In genomic region chr9:40245974-40246665, GRCm38 (mm10) we compare ENCODE assay signal across 14 mouse cellular contexts. TPM values are rescaled to one million over a fixed set of nuclear protein-coding genes. Genes with fewer than 3 reads are reported as not detected.
DNase-seq lines count a peak whose midpoint lies in the region; ATAC-seq and TF ChIP-seq lines count a peak whose summit lies in the region.
"Had no signal": no experiment of that assay in that cellular context is flagged by ENCODE, and none has a peak within 500 bp of the region (broad histone marks: within the 10 kb centered on the region; RNA-seq: fewer than 3 reads in every experiment).

No protein-coding gene starts in this region.

- H3K27ac ChIP-seq in heart, embryonic 10.5 days: peak overlapping the region; percentile 69; the same call in 1 of the 2 replicates
- H3K27ac ChIP-seq in heart, adult 2 months: no peak overlapping the region
- H3K27ac ChIP-seq in hindbrain, embryonic 14.5 days: peak overlapping the region; percentile 66
- H3K27ac ChIP-seq in midbrain, postnatal 0 days (ENCODE audit: low read depth, low read length): no peak overlapping the region
- H3K27ac ChIP-seq: liver, embryonic 12.5 days; stomach, postnatal 0 days had no signal

- 0 out of 2 replicates have a peak, but pooled peaks cover 5% of the 10 kb centered on the region for H3K27me3 ChIP-seq in heart, embryonic 10.5 days (ENCODE audit: insufficient read depth, poor library complexity, severe bottlenecking)
- H3K27me3 ChIP-seq in heart, adult 2 months (ENCODE audit: control insufficient read depth, insufficient read depth, low read length): no peaks in the 10 kb centered on the region
- H3K27me3 ChIP-seq in hindbrain, embryonic 14.5 days (ENCODE audit: control insufficient read depth, insufficient read depth, low read length): no peaks in the 10 kb centered on the region
- no peaks in the 10 kb centered on the region for H3K27me3 ChIP-seq in midbrain, postnatal 0 days (ENCODE audit: insufficient read depth, low read length)

- H3K4me1 ChIP-seq in heart, embryonic 10.5 days: peaks cover 15% of the 10 kb centered on the region; the same call in 1 of the 2 replicates
- H3K4me1 ChIP-seq in heart, adult 2 months (ENCODE audit: control insufficient read depth, insufficient read depth, low read length): peaks cover 2% of the 10 kb centered on the region
- peaks cover 8% of the 10 kb centered on the region for H3K4me1 ChIP-seq in hindbrain, embryonic 14.5 days (replicated peaks; ENCODE audit: control insufficient read depth, insufficient read depth, low read length)
- peaks cover 12% of the 10 kb centered on the region; the same call in 1 of the 2 replicates for H3K4me1 ChIP-seq in midbrain, postnatal 0 days (ENCODE audit: insufficient read depth, low read length)

- no peak for TF ChIP-seq CTCF in heart, adult 2 months (IDR thresholded peaks at IDR 0.05)
- no peak for TF ChIP-seq CTCF in midbrain, postnatal 0 days (IDR thresholded peaks at IDR 0.05)

- no peak overlapping the region for H3K9ac ChIP-seq in heart, adult 2 months (ENCODE audit: low read depth, low read length)
- H3K9ac ChIP-seq in hindbrain, embryonic 14.5 days: no peak overlapping the region
- H3K9ac ChIP-seq in midbrain, postnatal 0 days (replicated peaks; ENCODE audit: low read length, poor library complexity, severe bottlenecking): no peak overlapping the region
- H3K9ac ChIP-seq: liver, embryonic 12.5 days had no signal

- no peak overlapping the region for H3K4me2 ChIP-seq in hindbrain, embryonic 14.5 days (replicated peaks)
- H3K4me2 ChIP-seq in midbrain, postnatal 0 days (ENCODE audit: low read depth, low read length, poor library complexity, severe bottlenecking): no peak overlapping the region
- H3K4me2 ChIP-seq: liver, embryonic 12.5 days had no signal

- intact Hi-C loops in heart, adult 2 months (cut with DNase I): no loop called here
- intact Hi-C loops in left cerebral cortex, postnatal 4 days (cut with DNase I): no loop called here
- intact Hi-C loops in left cerebral cortex, postnatal 25 days (cut with DNase I): no loop called here

- DNase-seq in heart, embryonic 10.5 days (ENCODE audit: low spot score): no peak
- DNase-seq in heart, adult 2 months: no peak
- peak; percentile 49 for DNase-seq in left cerebral cortex, postnatal 4 days
- DNase-seq in left cerebral cortex, postnatal 25 days (ENCODE audit: low spot score in 2 of 2): no peak
- DNase-seq in hindbrain, embryonic 14.5 days (ENCODE audit: low spot score): no peak
- peak; percentile 42 for DNase-seq in midbrain, postnatal 0 days (ENCODE audit: low spot score)
- DNase-seq in adrenal gland, adult 2 months: no peak
- DNase-seq: adrenal gland, postnatal 25 days; gastrocnemius, postnatal 10 days had no signal

- TF ChIP-seq EP300 in heart, adult 2 months (IDR thresholded peaks at IDR 0.05; ENCODE audit: insufficient read depth, low read depth, low read length): no peak

- no peak for ATAC-seq in hindbrain, embryonic 14.5 days (ENCODE audit: low FRiP score)
- ATAC-seq in midbrain, postnatal 0 days (ENCODE audit: low FRiP score): no peak
- ATAC-seq: forebrain, embryonic 16.5 days; liver, embryonic 12.5 days; lung, postnatal 0 days had no signal

- no peaks in the 10 kb centered on the region for H3K36me3 ChIP-seq in heart, embryonic 10.5 days
- no peaks in the 10 kb centered on the region; the same call in none of the 2 replicates for H3K36me3 ChIP-seq in heart, adult 2 months (ENCODE audit: control insufficient read depth, insufficient read depth, low read length)
- no peaks in the 10 kb centered on the region for H3K36me3 ChIP-seq in hindbrain, embryonic 14.5 days (replicated peaks; ENCODE audit: control insufficient read depth, insufficient read depth)
- no peaks in the 10 kb centered on the region for H3K36me3 ChIP-seq in midbrain, postnatal 0 days (ENCODE audit: insufficient read depth, low read length)
- H3K36me3 ChIP-seq: liver, embryonic 12.5 days had no signal

- H3K9me3 ChIP-seq in heart, embryonic 10.5 days: no peaks in the 10 kb centered on the region
- peaks cover 3% of the 10 kb centered on the region; the same call in 1 of the 2 replicates for H3K9me3 ChIP-seq in hindbrain, embryonic 14.5 days (ENCODE audit: control insufficient read depth, low read length)
- H3K9me3 ChIP-seq in midbrain, postnatal 0 days (ENCODE audit: low read length): no peaks in the 10 kb centered on the region
- H3K9me3 ChIP-seq: liver, embryonic 12.5 days had no signal

- H3K4me3 ChIP-seq in heart, embryonic 10.5 days: no peak overlapping the region
- no peak overlapping the region for H3K4me3 ChIP-seq in heart, adult 2 months
- H3K4me3 ChIP-seq in hindbrain, embryonic 14.5 days (replicated peaks; ENCODE audit: low read length): no peak overlapping the region
- no peak overlapping the region for H3K4me3 ChIP-seq in midbrain, postnatal 0 days (ENCODE audit: low read depth, low read length)
- H3K4me3 ChIP-seq: liver, embryonic 12.5 days; megakaryocyte, embryonic 14.5 days had no signal

- WGBS in heart, embryonic 10.5 days: 85% methylated on average over 7 of the region's 7 CpGs
- WGBS in heart, adult 2 months: 80% methylated on average over 7 of the region's 7 CpGs
- WGBS in hindbrain, embryonic 14.5 days: 52% methylated on average over 7 of the region's 7 CpGs
- 41% methylated on average over 7 of the region's 7 CpGs for WGBS in midbrain, postnatal 0 days

- no peaks in the 10 kb centered on the region for H3K79me2 ChIP-seq in heart, adult 2 months (replicated peaks; ENCODE audit: control insufficient read depth, insufficient read depth, low read length)

- TF ChIP-seq POLR2A in heart, adult 2 months (IDR thresholded peaks at IDR 0.05; ENCODE audit: insufficient read depth, low read depth, low read length): no peak

RNA-seq across cellular contexts. Expression of gene Scn3b, which starts 22.9 kb away (rescaled TPM):
- 0.38 and 0.90 TPM in 2 replicates for polyA plus RNA-seq in heart, embryonic 10.5 days (2016; fragmentation: Nextera tagmentation; extraction: Ambion mirVana)
- 1 to 10 TPM in 1 of 2 experiments, under 1 TPM in 1; 0.70 to 2.0 TPM for total RNA-seq in heart, adult 2 months (2021)
- 0.91 and 0.96 TPM in 2 replicates for polyA plus RNA-seq in heart, adult 2 months (2012; rRNA removed)
- total RNA-seq in left cerebral cortex, postnatal 4 days (2021): 100 to 1,000 TPM; 176 to 194 TPM
- 100 to 1,000 TPM; 112 to 117 TPM for total RNA-seq in left cerebral cortex, postnatal 25 days (2021)
- polyA plus RNA-seq in hindbrain, embryonic 14.5 days (2014; fragmentation: Nextera tagmentation; extraction: Ambion mirVana): 168 and 194 TPM in 2 replicates
- 235 and 257 TPM in 2 replicates for total RNA-seq in midbrain, postnatal 0 days (2014; rRNA removed)
- 157 and 158 TPM in 2 replicates for polyA plus RNA-seq in midbrain, postnatal 0 days (2015; fragmentation: Nextera tagmentation; extraction: Ambion mirVana)
- 1 to 10 TPM; 5.2 to 8.3 TPM for total RNA-seq in adrenal gland, adult 2 months (2021)
- 0.88 and 0.90 TPM in 2 replicates for polyA plus RNA-seq in adrenal gland, adult 2 months (2012; rRNA removed)

RNA-seq across cellular contexts. Expression of gene Zfp202, which starts 54.0 kb away (rescaled TPM):
- 4.6 and 5.9 TPM in 2 replicates for polyA plus RNA-seq in heart, embryonic 10.5 days (2016; fragmentation: Nextera tagmentation; extraction: Ambion mirVana)
- 1 to 10 TPM; 2.7 to 2.8 TPM for total RNA-seq in heart, adult 2 months (2021)
- polyA plus RNA-seq in heart, adult 2 months (2012; rRNA removed): 1.2 and 1.8 TPM in 2 replicates
- 1 to 10 TPM; 8.5 to 9.1 TPM for total RNA-seq in left cerebral cortex, postnatal 4 days (2021)
- total RNA-seq in left cerebral cortex, postnatal 25 days (2021): 1 to 10 TPM; 3.4 to 3.5 TPM
- polyA plus RNA-seq in hindbrain, embryonic 14.5 days (2014; fragmentation: Nextera tagmentation; extraction: Ambion mirVana): 11.1 and 12.1 TPM in 2 replicates
- 8.8 and 11.5 TPM in 2 replicates for total RNA-seq in midbrain, postnatal 0 days (2014; rRNA removed)
- polyA plus RNA-seq in midbrain, postnatal 0 days (2015; fragmentation: Nextera tagmentation; extraction: Ambion mirVana): 5.6 and 6.3 TPM in 2 replicates
- 1 to 10 TPM; 4.6 to 5.0 TPM for total RNA-seq in adrenal gland, adult 2 months (2021)
- 0.81 and 1.5 TPM in 2 replicates for polyA plus RNA-seq in adrenal gland, adult 2 months (2012; rRNA removed)

Comparison
In these comparisons a context has a peak if more than half of its experiments do, and no peak if none do; other contexts are left out.
1. DNase-seq: peak in left cerebral cortex, postnatal 4 days (single experiment) and midbrain, postnatal 0 days (single experiment); none in heart, embryonic 10.5 days (single experiment), heart, adult 2 months (0 of 2), left cerebral cortex, postnatal 25 days (0 of 2), hindbrain, embryonic 14.5 days (single experiment) and adrenal gland, adult 2 months (single experiment).
2. H3K27ac ChIP-seq: peak in heart, embryonic 10.5 days (single experiment) and hindbrain, embryonic 14.5 days (single experiment); none in heart, adult 2 months (single experiment) and midbrain, postnatal 0 days (single experiment).
3. RNA of gene Scn3b, which starts 22.9 kb away (total RNA-seq): 235 to 257 TPM in midbrain, postnatal 0 days, 176 to 194 TPM in left cerebral cortex, postnatal 4 days and 112 to 117 TPM in left cerebral cortex, postnatal 25 days; 5.2 to 8.3 TPM in adrenal gland, adult 2 months and 0.70 to 2.0 TPM in heart, adult 2 months; every median in the first group is over 10 times any median in the second.